ENCODE assay signal across 13 mouse cellular contexts in genomic region chr12:84235577-84235976, GRCm38 (mm10).
"Had no signal": no experiment of that assay in that cellular context is flagged by ENCODE, and none has a peak within 500 bp of the region (broad histone marks: within the 10 kb centered on the region; RNA-seq: fewer than 3 reads in every experiment).

No protein-coding gene starts in this region.

- H3K27ac ChIP-seq: kidney, embryonic 15.5 days; left cerebral cortex, adult 2 months; limb, embryonic 10.5 days; liver, embryonic 12.5 days; macrophage; midbrain, embryonic 15.5 days; neural tube, embryonic 12.5 days had no signal

- DNase-seq: kidney, postnatal 14 days; lung, embryonic 14.5 days; lung, postnatal 10 days; thymus, adult 18-20 months; thymus, postnatal 14 days had no signal

- H3K4me2 ChIP-seq: kidney, embryonic 15.5 days; liver, embryonic 12.5 days; lung, embryonic 14.5 days; midbrain, embryonic 11.5 days; midbrain, embryonic 15.5 days; neural tube, embryonic 12.5 days had no signal

- H3K9ac ChIP-seq: kidney, embryonic 15.5 days; liver, embryonic 12.5 days; lung, embryonic 14.5 days; midbrain, embryonic 15.5 days; neural tube, embryonic 12.5 days had no signal

- H3K4me3 ChIP-seq: kidney, embryonic 15.5 days; left cerebral cortex, adult 2 months; limb, embryonic 10.5 days; liver, embryonic 12.5 days; midbrain, embryonic 15.5 days; neural tube, embryonic 12.5 days had no signal

- H3K27me3 ChIP-seq: midbrain, embryonic 15.5 days; neural tube, embryonic 12.5 days had no signal

- H3K9me3 ChIP-seq: kidney, embryonic 15.5 days; limb, embryonic 10.5 days; liver, embryonic 12.5 days; midbrain, embryonic 15.5 days; neural tube, embryonic 12.5 days had no signal

- ATAC-seq: liver, embryonic 12.5 days; midbrain, embryonic 15.5 days had no signal

- H3K36me3 ChIP-seq: kidney, embryonic 15.5 days; limb, embryonic 10.5 days; liver, embryonic 12.5 days; midbrain, embryonic 15.5 days; neural tube, embryonic 12.5 days had no signal

- H3K4me1 ChIP-seq: midbrain, embryonic 15.5 days; neural tube, embryonic 12.5 days had no signal
